Mouse (Mus musculus): ENCODE data around the gene Slco6d1.

DNA sequence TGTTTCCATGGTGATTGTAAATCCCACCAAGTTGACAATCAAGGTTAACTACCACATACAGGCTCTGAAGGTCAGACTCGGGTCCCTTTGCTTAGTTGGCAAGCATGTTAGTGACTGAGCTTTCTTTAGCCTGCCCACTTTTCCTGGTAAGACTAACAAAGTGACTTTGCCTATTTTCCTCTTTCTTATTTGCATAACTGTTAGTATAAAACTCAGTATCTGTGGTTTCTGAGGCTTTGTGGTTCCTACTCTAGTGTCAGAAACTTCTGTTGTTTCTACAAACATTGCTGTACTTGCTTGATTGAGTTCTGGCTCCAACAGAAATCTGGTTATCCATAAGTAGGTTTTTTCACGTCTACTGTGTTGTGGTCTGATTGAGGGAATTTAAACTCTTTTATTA lies 124.4 kb downstream of the Slco6d1 start:
- no peak for TF ChIP-seq TAL1 (IDR thresholded peaks at IDR 0.05; ENCODE audit: low read length)
- TF ChIP-seq GATA1 (IDR thresholded peaks at IDR 0.05; ENCODE audit: low read length): no peak

All from erythroblast, embryonic 14.5 days (primary cell).